Mouse (Mus musculus) CH12.LX (cell line): Measurements from ENCODE around the gene Fyttd1. TPM values are rescaled to one million over a fixed set of nuclear protein-coding genes. Genes with fewer than 3 reads are reported as not detected.

Experiments
- DNase-seq: peaks from one replicate; pipeline ENCODE4 v3.0.0-alpha.2; 2013; ENCODE audit errors: extremely low read depth
- H3K27ac ChIP-seq: 2 replicates; pipeline ENCODE4 v1.5.1; 2012; ENCODE audit warnings: low read depth, mild to moderate bottlenecking, control low read depth, moderate library complexity; ENCODE audit not compliant: insufficient read depth
- H3K27me3 ChIP-seq: replicated peaks from 2 replicates; pipeline ENCODE3; 2012; ENCODE audit warnings: inconsistent platforms
- H3K36me3 ChIP-seq, 2 experiments: replicated peaks in 1 of 2; 2 replicates each; pipeline versions ENCODE3 to v1.6.1; 2012; ENCODE audit warnings: inconsistent platforms in 1 of 2, low read length in 1 of 2, mild to moderate bottlenecking in 1 of 2, mixed read lengths in 1 of 2, moderate library complexity in 1 of 2; ENCODE audit not compliant: control insufficient read depth in 1 of 2, insufficient read depth in 1 of 2
- H3K4me1 ChIP-seq, 2 experiments: 2 replicates each; pipeline ENCODE4 v1.6.1; 2012; ENCODE audit warnings: inconsistent platforms in 1 of 2, moderate library complexity in 1 of 2; ENCODE audit not compliant: insufficient read depth in 2 of 2, control insufficient read depth in 1 of 2
- H3K4me2 ChIP-seq: 2 replicates; pipeline ENCODE4 v1.6.1; 2012; ENCODE audit warnings: low read depth, mild to moderate bottlenecking, control low read depth; ENCODE audit not compliant: poor library complexity, insufficient read depth, severe bottlenecking
- H3K4me3 ChIP-seq, 3 experiments: fragments of 150-350 bp in 1 of 3; sonication (generic) in 1 of 3; replicated peaks in 1 of 3; 2 replicates each; pipeline versions ENCODE3 to v1.5.1; 2011 to 2012; ENCODE audit warnings: low read depth in 2 of 3, low read length in 2 of 3, mild to moderate bottlenecking in 2 of 3, moderate library complexity in 2 of 3, control low read depth in 1 of 3, improper control_type of control experiment in 1 of 3, inconsistent platforms in 1 of 3, mixed read lengths in 1 of 3; ENCODE audit not compliant: poor library complexity in 1 of 3
- H3K79me2 ChIP-seq: replicated peaks from 2 replicates; pipeline ENCODE4 v1.6.1; 2012; ENCODE audit warnings: mild to moderate bottlenecking, moderate library complexity; ENCODE audit not compliant: control insufficient read depth, poor library complexity, insufficient read depth, severe bottlenecking; ENCODE audit errors: extremely low read depth
- H3K9ac ChIP-seq: 2 replicates; pipeline ENCODE4 v1.6.1; 2012; ENCODE audit warnings: low read depth, mild to moderate bottlenecking, control low read depth, moderate library complexity; ENCODE audit not compliant: insufficient read depth
- H3K9me3 ChIP-seq: replicated peaks from 2 replicates; pipeline ENCODE3; 2012; ENCODE audit warnings: low read length, inconsistent platforms, mixed read lengths
- BHLHE40 ChIP-seq: IDR thresholded peaks from 2 replicates; pipeline ENCODE4 v1.6.1; 2011; ENCODE audit warnings: mild to moderate bottlenecking, low read depth, low read length, improper control_type of control experiment
- CHD1 ChIP-seq: IDR thresholded peaks from 2 replicates; pipeline ENCODE4 v1.6.1; 2012; ENCODE audit warnings: low read depth, low read length, improper control_type of control experiment, inconsistent platforms
- CHD2 ChIP-seq: IDR thresholded peaks from 2 replicates; pipeline ENCODE4 v1.6.1; 2011; ENCODE audit warnings: low read length, improper control_type of control experiment
- CTCF ChIP-seq, 2 experiments: IDR thresholded peaks in 1 of 2; conservative IDR thresholded peaks in 1 of 2; 2 replicates each; pipeline ENCODE4 v1.5.1; 2011 to 2012; ENCODE audit warnings: low read depth in 2 of 2, low read length in 2 of 2, improper control_type of control experiment in 1 of 2, inconsistent platforms in 1 of 2, mild to moderate bottlenecking in 1 of 2, moderate library complexity in 1 of 2
- E2F4 ChIP-seq: IDR thresholded peaks from 2 replicates; pipeline ENCODE4 v1.6.1; 2011; ENCODE audit warnings: low read depth, low read length, improper control_type of control experiment; ENCODE audit not compliant: insufficient replicate concordance
- ELF1 ChIP-seq: IDR thresholded peaks from 2 replicates; pipeline ENCODE4 v1.6.1; 2014; ENCODE audit warnings: low read depth, mild to moderate bottlenecking, inconsistent platforms, low read length, improper control_type of control experiment
- EP300 ChIP-seq: IDR thresholded peaks from 2 replicates; pipeline ENCODE4 v1.6.1; 2011; ENCODE audit warnings: low read length, improper control_type of control experiment
- ETS1 ChIP-seq: conservative IDR thresholded peaks from 2 replicates; pipeline ENCODE4 v1.6.1; 2012; ENCODE audit warnings: low read depth, mild to moderate bottlenecking, inconsistent platforms, low read length, improper control_type of control experiment, moderate library complexity
- GABPA ChIP-seq: IDR thresholded peaks from 2 replicates; pipeline ENCODE4 v1.6.1; 2012; ENCODE audit warnings: low read depth, low read length, improper control_type of control experiment, inconsistent platforms; ENCODE audit not compliant: insufficient replicate concordance
- HCFC1 ChIP-seq: IDR thresholded peaks from 2 replicates; pipeline ENCODE4 v1.6.1; 2012; ENCODE audit warnings: low read depth, mild to moderate bottlenecking, inconsistent platforms, low read length, improper control_type of control experiment
- IRF4 ChIP-seq: IDR thresholded peaks from 2 replicates; pipeline ENCODE4 v1.6.1; 2014; ENCODE audit warnings: low read depth, mild to moderate bottlenecking, inconsistent platforms, low read length, improper control_type of control experiment
- JUN ChIP-seq: IDR thresholded peaks from 2 replicates; pipeline ENCODE4 v1.6.1; 2011; ENCODE audit warnings: low read depth, mild to moderate bottlenecking, low read length, improper control_type of control experiment, moderate library complexity; ENCODE audit not compliant: insufficient read depth
- JUND ChIP-seq: conservative IDR thresholded peaks from 2 replicates; pipeline ENCODE4 v1.6.1; 2011; ENCODE audit warnings: low read depth, low read length, improper control_type of control experiment
- KAT2A ChIP-seq: IDR thresholded peaks from 2 replicates; pipeline ENCODE4 v1.6.1; 2012; ENCODE audit warnings: low read length, improper control_type of control experiment, inconsistent platforms; ENCODE audit not compliant: insufficient replicate concordance
- MAFK ChIP-seq: IDR thresholded peaks from 2 replicates; pipeline ENCODE4 v1.6.1; 2011; ENCODE audit warnings: low read length, improper control_type of control experiment; ENCODE audit not compliant: insufficient replicate concordance
- MAX ChIP-seq: IDR thresholded peaks from 2 replicates; pipeline ENCODE4 v1.6.1; 2011; ENCODE audit warnings: low read length, improper control_type of control experiment
- MAZ ChIP-seq: IDR thresholded peaks from 2 replicates; pipeline ENCODE4 v1.6.1; 2012; ENCODE audit warnings: low read depth, mild to moderate bottlenecking, inconsistent platforms, low read length, improper control_type of control experiment, moderate library complexity
- MEF2A ChIP-seq: IDR thresholded peaks from 2 replicates; pipeline ENCODE4 v1.6.1; 2014; ENCODE audit warnings: low read depth, mild to moderate bottlenecking, inconsistent platforms, low read length, improper control_type of control experiment, borderline replicate concordance
- MXI1 ChIP-seq: IDR thresholded peaks from 2 replicates; pipeline ENCODE4 v1.6.1; 2011; ENCODE audit warnings: mild to moderate bottlenecking, low read depth, low read length, improper control_type of control experiment
- MYC ChIP-seq: IDR thresholded peaks from 2 replicates; pipeline ENCODE4 v1.6.1; 2011; ENCODE audit warnings: low read depth, mild to moderate bottlenecking, improper control_type of control experiment, low read length
- NELFE ChIP-seq: IDR thresholded peaks from 2 replicates; pipeline ENCODE4 v1.6.1; 2011; ENCODE audit warnings: low read depth, low read length, improper control_type of control experiment
- NRF1 ChIP-seq: IDR thresholded peaks from 2 replicates; pipeline ENCODE4 v1.6.1; 2014; ENCODE audit warnings: low read depth, mild to moderate bottlenecking, inconsistent platforms, low read length, improper control_type of control experiment, moderate library complexity
- PAX5 ChIP-seq: IDR thresholded peaks from 2 replicates; pipeline ENCODE4 v1.6.1; 2012; ENCODE audit warnings: low read length, inconsistent platforms, mixed read lengths
- POLR2A ChIP-seq: IDR thresholded peaks from 2 replicates; pipeline ENCODE4 v1.6.1; 2011; ENCODE audit warnings: low read depth, mild to moderate bottlenecking, improper control_type of control experiment, low read length
- POLR2AphosphoS2 ChIP-seq: IDR thresholded peaks from 2 replicates; pipeline ENCODE4 v1.6.1; 2011; ENCODE audit warnings: low read depth, low read length, improper control_type of control experiment
- RAD21 ChIP-seq: IDR thresholded peaks from 2 replicates; pipeline ENCODE4 v1.6.1; 2011; ENCODE audit warnings: low read depth, mild to moderate bottlenecking, low read length, improper control_type of control experiment, moderate library complexity
- RCOR1 ChIP-seq: conservative IDR thresholded peaks from 2 replicates; pipeline ENCODE4 v1.6.1; 2012; ENCODE audit warnings: low read depth, mild to moderate bottlenecking, inconsistent platforms, low read length, improper control_type of control experiment
- SIN3A ChIP-seq: IDR thresholded peaks from 2 replicates; pipeline ENCODE4 v1.6.1; 2012; ENCODE audit warnings: low read length, improper control_type of control experiment, inconsistent platforms
- SMC3 ChIP-seq: IDR thresholded peaks from 2 replicates; pipeline ENCODE4 v1.6.1; 2011; ENCODE audit warnings: low read depth, low read length, improper control_type of control experiment
- TBP ChIP-seq: conservative IDR thresholded peaks from 2 replicates; pipeline ENCODE4 v1.6.1; 2011; ENCODE audit warnings: low read depth, low read length, improper control_type of control experiment
- TCF12 ChIP-seq: IDR thresholded peaks from 2 replicates; pipeline ENCODE4 v1.6.1; 2014; ENCODE audit warnings: low read depth, mild to moderate bottlenecking, inconsistent platforms, low read length, improper control_type of control experiment
- UBTF ChIP-seq: IDR thresholded peaks from 2 replicates; pipeline ENCODE4 v1.6.1; 2012; ENCODE audit warnings: low read depth, mild to moderate bottlenecking, inconsistent platforms, low read length, improper control_type of control experiment, moderate library complexity
- USF1 ChIP-seq: IDR thresholded peaks from 2 replicates; pipeline ENCODE4 v1.6.1; 2014; ENCODE audit warnings: low read depth, mild to moderate bottlenecking, inconsistent platforms, low read length, improper control_type of control experiment
- USF2 ChIP-seq: conservative IDR thresholded peaks from 2 replicates; pipeline ENCODE4 v1.6.1; 2011; ENCODE audit warnings: low read depth, low read length, improper control_type of control experiment
- ZC3H11A ChIP-seq: IDR thresholded peaks from 2 replicates; pipeline ENCODE4 v1.6.1; 2012; ENCODE audit warnings: low read depth, mild to moderate bottlenecking, inconsistent platforms, low read length, improper control_type of control experiment
- ZKSCAN1 ChIP-seq: IDR thresholded peaks from 2 replicates; pipeline ENCODE4 v1.6.1; 2012; ENCODE audit warnings: low read depth, inconsistent platforms, low read length, improper control_type of control experiment, borderline replicate concordance
- ZMIZ1 ChIP-seq: IDR thresholded peaks from 2 replicates; pipeline ENCODE4 v1.6.1; 2012; ENCODE audit warnings: low read depth, mild to moderate bottlenecking, inconsistent platforms, low read length, improper control_type of control experiment
- ZNF384 ChIP-seq: IDR thresholded peaks from 2 replicates; pipeline ENCODE4 v1.6.1; 2012; ENCODE audit warnings: low read depth, low read length, improper control_type of control experiment, inconsistent platforms
- dilution Hi-C: fragments of 300-500 bp; cut with MboI; formaldehyde crosslinking; loops from 2 replicates; pipeline ENCODE4 v1.14.3; 2020; ENCODE audit warnings: low sequenced_read_pairs; ENCODE audit not compliant: extremely low pct_unique_long_range_greater_than_20kb, extremely low pct_ligation_motif_present
- in situ Hi-C: fragments of 300-500 bp; cut with MboI; formaldehyde crosslinking; loops from 3 replicates; pipeline ENCODE4 v1.14.3; 2019; ENCODE audit warnings: low sequenced_read_pairs, low pct_ligation_motif_present, low pct_unique_long_range_greater_than_20kb, mixed read lengths
- polyA plus RNA-seq: library from polyadenylated mRNA; unstranded; fragments of >175 nt; gene quantifications from 2 replicates; pipeline ENCODE4 v1.2.1, GENCODE M21; 2012; ENCODE audit warnings: low read depth; ENCODE audit not compliant: insufficient read length
- total RNA-seq, 2 experiments: library from RNA; depleted of rRNA; stranded (reverse); fragments of 300-350 nt in 1 of 2; fragments of >200 nt in 1 of 2; gene quantifications; 2 replicates each; pipeline ENCODE4 v1.2.3; 2012 to 2014

Gene Fyttd1
- total and polyA plus RNA-seq, 3 experiments: 148 to 264 (median 168) TPM

DNA sequence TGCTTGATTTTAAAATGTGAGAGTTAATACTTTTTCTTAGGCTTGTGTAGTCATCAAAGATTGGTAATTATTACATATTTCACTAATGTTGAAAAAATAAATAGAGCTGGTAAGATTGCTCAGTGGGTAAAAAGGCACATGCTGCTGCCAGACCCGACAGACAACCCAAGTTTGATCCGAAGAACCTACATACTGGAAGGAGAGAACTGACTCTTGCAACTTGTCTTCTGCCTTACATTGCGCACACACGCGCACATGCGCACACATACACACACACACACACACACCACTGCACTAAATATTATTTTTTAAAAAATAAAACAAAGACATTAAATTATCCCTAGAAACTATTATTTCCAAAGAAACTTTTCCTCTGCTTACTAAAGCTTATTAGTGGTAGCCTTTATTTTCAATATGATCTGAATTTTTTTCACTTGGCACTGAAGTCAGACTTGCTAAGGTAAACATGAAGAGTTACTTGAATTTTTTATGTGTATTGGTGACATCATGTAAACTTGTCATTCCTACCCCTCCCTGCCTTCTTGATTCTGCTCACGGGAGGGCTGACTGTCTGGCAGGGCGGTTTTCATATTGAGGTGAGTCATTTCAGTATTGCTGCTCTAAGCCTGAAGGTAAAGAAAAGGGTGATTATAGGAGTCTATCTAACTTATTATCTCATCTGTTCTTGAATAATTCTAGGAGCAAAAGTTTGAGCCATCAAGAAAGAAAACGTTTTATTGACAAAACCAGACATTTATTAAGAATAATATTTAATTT is 38.2 kb downstream of the Fyttd1 start:
- DNase-seq: peak; percentile 74
- H3K4me3 ChIP-seq: peak overlapping the region in 2 of 3 experiments; percentile 73 to 85
- peaks cover 0 to 16% of the 10 kb centered on the region in 2 experiments for H3K36me3 ChIP-seq
- H3K27me3 ChIP-seq: no peaks in the 10 kb centered on the region
- peak overlapping the region; percentile 54 for H3K9ac ChIP-seq
- peaks cover 4 to 40% of the 10 kb centered on the region in 2 experiments; a peak in 3 of 4 replicates for H3K4me1 ChIP-seq
- in situ Hi-C loops: no loop called here
- dilution Hi-C loops: no loop called here
- no peaks in the 10 kb centered on the region for H3K9me3 ChIP-seq
- H3K79me2 ChIP-seq: peaks cover 23% of the 10 kb centered on the region
- H3K4me2 ChIP-seq: peak overlapping the region; percentile 96
- TF ChIP-seq IRF4: peak; percentile 92
- no peak for TF ChIP-seq MAX
- peak; percentile 28; the same call in 1 of the 2 replicates for TF ChIP-seq MYC
- peak; percentile 91 for TF ChIP-seq BHLHE40
- no peak for TF ChIP-seq GABPA
- peak; percentile 61; the same call in 1 of the 2 replicates for TF ChIP-seq EP300
- TF ChIP-seq ETS1: 0 out of 2 replicates have a peak, but pooled peaks have one; percentile 48
- peak; percentile 50; the same call in 1 of the 2 replicates for TF ChIP-seq MXI1
- no peak for TF ChIP-seq ELF1
- no peak for TF ChIP-seq USF1
- TF ChIP-seq CHD1: no peak
- TF ChIP-seq PAX5: no peak
- 0 out of 2 replicates have a peak, but pooled peaks have one; percentile 43 for TF ChIP-seq MAZ
- TF ChIP-seq MEF2A: no peak
- no peak for TF ChIP-seq POLR2A
- TF ChIP-seq SIN3A: peak; percentile 36; the same call in 1 of the 2 replicates
- no peak for TF ChIP-seq SMC3
- no peak for TF ChIP-seq ZKSCAN1
- no peak for TF ChIP-seq MAFK
- no peak for TF ChIP-seq UBTF
- no peak for TF ChIP-seq POLR2AphosphoS2
- peak; percentile 73 for TF ChIP-seq JUN
- peak; percentile 92 for TF ChIP-seq JUND
- TF ChIP-seq ZC3H11A: no peak
- no peak for TF ChIP-seq ZMIZ1
- peak; percentile 63 for TF ChIP-seq NRF1
- TF ChIP-seq HCFC1: no peak
- TF ChIP-seq RAD21: no peak
- no peak for TF ChIP-seq ZNF384
- TF ChIP-seq NELFE: no peak
- TF ChIP-seq TCF12: no peak
- TF ChIP-seq E2F4: no peak
- no peak for TF ChIP-seq USF2
- TF ChIP-seq CTCF (conservative IDR thresholded peaks at IDR 0.05 in 1 of 2, IDR thresholded peaks at IDR 0.05 in 1 of 2; ENCODE audit: low read depth in 2 of 2, low read length in 2 of 2): no peak
- TF ChIP-seq KAT2A: no peak
- no peak for TF ChIP-seq CHD2
- no peak for TF ChIP-seq TBP
- no peak for TF ChIP-seq RCOR1
- H3K27ac ChIP-seq: no peak overlapping the region
